Mouse (Mus musculus) limb, embryonic 14.5 days (tissue): ENCODE data around the gene Keap1. TPM values are rescaled to one million over a fixed set of nuclear protein-coding genes. Genes with fewer than 3 reads are reported as not detected.
A peak's percentile ranks its signal among the peaks of the same experiment; 100 is the strongest.

Experiments used
- ATAC-seq: fragments of 200-750 bp; cut with Nextera tagmentation; 2 replicates; pipeline ENCODE4 v1.8.0; 2017; ENCODE audit warnings: low read depth, moderate number of reproducible peaks, moderate TSS enrichment; ENCODE audit not compliant: low FRiP score
- DNase-seq: peaks from one replicate; pipeline ENCODE4 v3.0.0-alpha.2; 2015; ENCODE audit warnings: low spot score
- H3K27ac ChIP-seq: fragments of 300-500 bp; sonication (generic); replicated peaks from 2 replicates; pipeline ENCODE4 v1.5.1; 2014; ENCODE audit warnings: low read depth, mild to moderate bottlenecking, low read length, moderate library complexity, mixed read lengths
- H3K27me3 ChIP-seq: fragments of 300-500 bp; sonication (generic); 2 replicates; pipeline ENCODE4 v1.6.1; 2014; ENCODE audit warnings: low read length, mixed read lengths; ENCODE audit not compliant: control insufficient read depth, insufficient read depth
- H3K36me3 ChIP-seq: fragments of 300-500 bp; sonication (generic); 2 replicates; pipeline ENCODE4 v1.6.1; 2014; ENCODE audit warnings: mild to moderate bottlenecking, low read length, moderate library complexity, mixed read lengths; ENCODE audit not compliant: control insufficient read depth, insufficient read depth
- H3K4me1 ChIP-seq: fragments of 300-500 bp; sonication (generic); 2 replicates; pipeline ENCODE4 v1.6.1; 2014; ENCODE audit warnings: antibody characterized with exemption, low read length, mixed read lengths; ENCODE audit not compliant: control insufficient read depth, insufficient read depth
- H3K4me2 ChIP-seq: fragments of 300-500 bp; sonication (generic); replicated peaks from 2 replicates; pipeline ENCODE4 v1.6.1; 2014; ENCODE audit warnings: low read depth, mild to moderate bottlenecking, low read length, moderate library complexity; ENCODE audit not compliant: severe bottlenecking
- H3K4me3 ChIP-seq: fragments of 300-500 bp; sonication (generic); replicated peaks from 2 replicates; pipeline ENCODE4 v1.5.1; 2014; ENCODE audit warnings: low read length
- H3K9ac ChIP-seq: fragments of 300-500 bp; sonication (generic); 2 replicates; pipeline ENCODE4 v1.6.1; 2014; ENCODE audit warnings: mild to moderate bottlenecking, low read depth, low read length, moderate library complexity; ENCODE audit not compliant: severe bottlenecking
- H3K9me3 ChIP-seq: fragments of 300-500 bp; sonication (generic); 2 replicates; pipeline ENCODE4 v1.6.1; 2016; ENCODE audit warnings: low read length; ENCODE audit not compliant: control insufficient read depth
- POLR2A ChIP-seq: fragments of 200-500 bp; IDR thresholded peaks from 2 replicates; pipeline ENCODE4 v1.8.0; 2012; ENCODE audit warnings: inconsistent platforms, mild to moderate bottlenecking, moderate library complexity, borderline replicate concordance; ENCODE audit not compliant: insufficient read depth, insufficient read length; ENCODE audit errors: extremely low read depth
- WGBS: fragments of 180-500 bp; shearing (Covaris S2); extraction: QIAGEN DNeasy Blood & Tissue Kit; methylation state at CpG from one replicate; pipeline ENCODE4 v1.1.7; 2014; 5-methylcytosine and 5-hydroxymethylcytosine counted together
- polyA plus RNA-seq, 2 experiments: library from polyadenylated mRNA; depleted of rRNA in 1 of 2; stranded (reverse) in 1 of 2; unstranded in 1 of 2; fragments of >200 nt; fragmentation: Nextera tagmentation in 1 of 2; extraction: Ambion mirVana in 1 of 2; gene quantifications; 2 replicates each; pipeline versions ENCODE4 v1.2.1 to v1.2.3; 2012 to 2014

Gene Keap1
- polyA plus RNA-seq, 2 experiments: 50.4 to 52.8 TPM

DNA sequence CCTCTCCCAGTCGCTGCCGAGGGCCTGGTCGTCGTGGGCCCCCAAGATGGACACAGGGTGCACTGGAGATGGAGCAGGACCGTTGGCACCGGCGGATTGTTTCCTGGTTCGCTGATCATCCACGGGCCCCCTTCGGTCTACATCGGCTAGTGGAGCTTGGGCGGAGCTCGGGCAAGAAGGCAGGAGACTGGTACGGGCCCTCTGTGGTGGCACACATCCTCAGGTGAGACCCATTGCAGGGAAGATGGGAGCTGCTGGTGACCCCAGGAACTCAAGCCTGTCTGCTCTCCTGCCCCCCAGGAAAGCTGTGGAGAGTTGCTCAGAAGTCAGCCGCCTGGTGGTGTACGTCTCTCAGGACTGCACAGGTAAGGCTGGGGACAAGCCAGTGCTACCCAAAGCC lies 29.1 kb upstream of the Keap1 start:
- Histone ChIP-seq H3K27ac (no peak overlapping the region), H3K4me1 (peaks cover 9% of the 10 kb centered on the region), H3K9me3 (no peaks in the 10 kb centered on the region), H3K36me3 (peaks cover 58% of the 10 kb centered on the region), H3K27me3 (no peaks in the 10 kb centered on the region), H3K4me3 (no peak overlapping the region), H3K4me2 (no peak overlapping the region), H3K9ac (no peak overlapping the region)
- WGBS: 93% methylated on average over 16 of the region's 16 CpGs
- TF ChIP-seq POLR2A: no peak
- no peak for DNase-seq
- ATAC-seq: no peak

DNA sequence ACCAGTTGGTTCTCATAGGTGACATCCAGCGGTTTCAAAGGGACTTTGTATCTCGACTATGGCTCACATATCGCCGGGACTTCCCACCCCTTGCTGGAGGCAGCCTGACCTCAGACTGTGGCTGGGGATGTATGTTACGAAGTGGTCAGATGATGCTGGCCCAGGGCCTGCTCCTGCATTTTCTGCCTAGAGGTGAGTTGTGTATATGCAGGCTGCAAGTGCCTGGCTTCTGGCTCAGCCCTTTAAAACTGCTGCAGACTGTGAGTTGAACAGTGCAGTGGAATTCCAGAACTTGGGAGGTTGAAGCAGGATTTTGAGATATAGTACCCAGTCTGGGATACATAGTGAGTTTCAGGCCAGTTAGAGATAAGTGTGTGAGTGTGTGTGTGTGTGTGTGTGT lies 27.7 kb upstream of the Keap1 start:
- peaks cover 9% of the 10 kb centered on the region for H3K4me1 ChIP-seq
- no peak for DNase-seq
- no peak overlapping the region for H3K27ac ChIP-seq
- H3K4me3 ChIP-seq: no peak overlapping the region
- no peaks in the 10 kb centered on the region for H3K9me3 ChIP-seq
- peaks cover 44% of the 10 kb centered on the region for H3K36me3 ChIP-seq
- no peak for TF ChIP-seq POLR2A
- H3K9ac ChIP-seq: no peak overlapping the region
- no peak overlapping the region for H3K4me2 ChIP-seq
- H3K27me3 ChIP-seq: no peaks in the 10 kb centered on the region
- 81% methylated on average over 5 of the region's 5 CpGs for WGBS
- no peak for ATAC-seq

DNA sequence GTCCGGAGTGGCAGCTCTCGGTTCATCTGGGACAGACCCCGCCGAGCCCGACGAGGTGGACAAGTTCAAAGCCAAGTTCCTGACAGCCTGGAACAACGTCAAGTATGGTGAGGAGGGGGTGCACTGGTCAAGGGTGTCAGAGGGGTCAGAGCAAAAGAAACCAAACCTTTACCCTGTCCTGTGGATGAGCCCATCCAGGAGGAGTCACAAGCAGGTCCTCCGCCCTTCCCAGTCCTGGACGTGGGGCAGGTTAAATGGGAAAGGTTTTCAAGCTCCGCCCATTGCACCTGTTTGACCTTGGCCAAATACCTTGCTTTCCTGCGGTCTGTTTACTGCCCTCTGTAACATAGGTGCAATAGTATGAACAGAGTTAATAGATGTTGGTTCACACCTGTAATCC lies 26.4 kb upstream of the Keap1 start:
- ATAC-seq (no peak), DNase-seq (no peak)
- Histone ChIP-seq H3K9me3 (no peaks in the 10 kb centered on the region), H3K4me1 (peaks cover 9% of the 10 kb centered on the region), H3K27ac (peak overlapping the region; percentile 55; the same call in 1 of the 2 replicates), H3K27me3 (no peaks in the 10 kb centered on the region), H3K4me3 (peak overlapping the region; percentile 95), H3K9ac (peak overlapping the region; percentile 82), H3K36me3 (peaks cover 31% of the 10 kb centered on the region), H3K4me2 (peak overlapping the region; percentile 78)
- 8% methylated on average over 11 of the region's 11 CpGs for WGBS
- TF ChIP-seq POLR2A: no peak

DNA sequence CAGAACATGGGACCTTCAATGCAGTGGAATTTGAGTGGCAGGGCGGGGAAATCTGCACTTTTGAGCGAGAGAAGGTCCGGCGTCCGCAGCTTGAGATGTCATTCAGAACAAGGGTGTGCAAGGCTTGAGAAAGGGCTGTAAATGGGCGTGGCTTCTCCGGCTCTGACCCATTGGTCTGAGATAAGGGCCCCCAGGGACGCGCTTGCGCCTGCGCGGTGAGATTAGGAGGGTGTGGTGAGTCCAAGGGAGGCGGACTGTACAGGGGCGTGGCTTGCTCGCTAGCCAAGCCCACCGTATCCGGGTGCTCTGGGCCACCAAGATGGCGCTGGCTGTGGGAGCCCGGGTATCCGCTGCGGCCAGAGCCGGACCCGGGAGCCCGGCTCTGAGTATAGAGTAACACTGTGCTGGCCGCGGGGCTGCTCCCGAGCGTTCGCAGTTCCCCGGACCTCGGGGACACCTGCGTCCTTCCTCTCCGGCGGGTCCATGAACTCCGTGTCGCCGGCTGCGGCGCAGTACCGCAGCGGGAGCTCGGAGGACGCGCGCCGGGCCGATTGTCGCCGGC lies 25.9 kb upstream of the Keap1 start, which contains the start of gene Atg4d:
Gene Atg4d, plus strand, starts transcription at position 294 of the 562 bp plus-strand sequence.
- Histone ChIP-seq H3K4me1 (peaks cover 9% of the 10 kb centered on the region), H3K36me3 (peaks cover 26% of the 10 kb centered on the region), H3K4me2 (peak within 1 kb of the TSS; percentile 78), H3K9me3 (no peaks in the 10 kb centered on the region), H3K9ac (peak within 1 kb of the TSS; percentile 82), H3K4me3 (peak within 1 kb of the TSS; percentile 95), H3K27ac (peak within 1 kb of the TSS; percentile 75), H3K27me3 (no peaks in the 10 kb centered on the region)
- WGBS: under 1% methylated on average over 41 of the region's 49 CpGs
- DNase-seq (peak; percentile 99), ATAC-seq (peak; percentile 98)
- peak; percentile 95 for TF ChIP-seq POLR2A

DNA sequence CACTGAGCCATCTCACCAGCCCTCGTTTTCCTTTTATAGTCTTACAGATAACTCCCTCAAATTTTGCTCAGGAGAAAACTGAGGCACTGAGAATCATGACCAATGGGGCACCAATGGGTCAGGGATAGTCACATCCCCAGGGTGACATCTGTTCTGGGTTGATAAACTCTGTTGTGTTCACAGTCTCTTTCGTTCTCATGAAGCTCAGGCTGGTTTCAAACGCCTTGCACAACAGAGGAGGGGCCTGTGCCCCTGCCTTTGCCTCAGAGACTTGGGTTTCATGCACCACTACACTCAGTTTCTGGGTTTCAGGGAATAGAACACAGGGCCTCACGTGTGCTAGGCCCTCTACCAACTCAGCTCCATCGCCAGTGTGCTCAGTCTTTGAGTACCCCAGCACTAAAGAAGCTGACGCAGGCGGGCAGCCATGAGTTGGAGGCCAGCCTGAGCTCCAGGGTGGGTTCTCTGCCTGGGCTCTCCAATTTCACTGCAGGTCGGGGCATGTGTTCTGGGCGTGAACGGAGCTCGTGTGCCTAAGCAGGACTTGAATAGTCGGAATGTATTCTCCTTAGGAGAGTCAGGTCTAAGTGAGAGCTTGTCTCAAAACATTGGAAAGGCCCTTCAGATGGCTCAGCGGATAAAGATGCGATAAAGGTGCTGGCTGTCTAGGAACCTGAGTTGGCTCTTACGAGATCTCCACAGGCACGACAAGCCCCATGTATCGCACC lies 25.3 kb upstream of the Keap1 start:
- H3K4me2 ChIP-seq: peak overlapping the region; percentile 78
- H3K36me3 ChIP-seq: peaks cover 21% of the 10 kb centered on the region
- H3K27ac ChIP-seq: peak overlapping the region; percentile 75
- DNase-seq (peak; percentile 44), ATAC-seq (peak; percentile 20)
- H3K27me3 ChIP-seq: no peaks in the 10 kb centered on the region
- no peak for TF ChIP-seq POLR2A
- peak overlapping the region; percentile 82 for H3K9ac ChIP-seq
- peak overlapping the region; percentile 95 for H3K4me3 ChIP-seq
- peaks cover 9% of the 10 kb centered on the region for H3K4me1 ChIP-seq
- H3K9me3 ChIP-seq: no peaks in the 10 kb centered on the region
- 13% methylated on average over 17 of the region's 17 CpGs for WGBS
